Mouse (Mus musculus): ENCODE measurements around the gene Brca2. TPM values are rescaled to one million over a fixed set of nuclear protein-coding genes. Genes with fewer than 3 reads are reported as not detected.
A peak's percentile ranks its signal among the peaks of the same experiment; 100 is the strongest.
"Not testable (repeated sequence)": the region's sequence is repeated elsewhere in the genome, so short reads cannot be mapped to it uniquely, and the experiment has no call there.

The Brca2 gene
- 11.3 and 16.9 TPM in 2 replicates for polyA plus RNA-seq (2011; ENCODE audit: insufficient read length, low read depth, missing spikeins)

GRCm38 (mm10) chr5:150521937-150522866, at the start of gene Brca2:
TSS of gene Brca2 (plus strand) at chr5:150522630.
- H3K27ac ChIP-seq (ENCODE audit: insufficient read depth, low read length) = no peak within 1 kb of the TSS
- no peaks in the 10 kb centered on the region; the same call in 1 of the 2 replicates for H3K4me1 ChIP-seq (ENCODE audit: control insufficient read depth, insufficient read depth, low read length)
- peak; percentile 79 for TF ChIP-seq POLR2A (IDR thresholded peaks at IDR 0.05; ENCODE audit: low read depth, low read length)
- TF ChIP-seq CTCF (IDR thresholded peaks at IDR 0.05; ENCODE audit: borderline replicate concordance, insufficient read depth, low read length) = no peak
- peak within 1 kb of the TSS; percentile 78 for H3K4me3 ChIP-seq (ENCODE audit: insufficient read depth, low read length)

GRCm38 (mm10) chr5:150477364-150477763, 45.1 kb upstream of the Brca2 start:
- H3K4me3 ChIP-seq (ENCODE audit: insufficient read depth, low read length) = no peak overlapping the region
- TF ChIP-seq POLR2A (IDR thresholded peaks at IDR 0.05; ENCODE audit: low read depth, low read length) = no peak
- no peaks in the 10 kb centered on the region for H3K4me1 ChIP-seq (ENCODE audit: control insufficient read depth, insufficient read depth, low read length)
- no peak overlapping the region for H3K27ac ChIP-seq (ENCODE audit: insufficient read depth, low read length)

- H3K4me3 ChIP-seq (ENCODE audit: insufficient read depth, low read length) = no peak overlapping the region
- TF ChIP-seq CTCF (IDR thresholded peaks at IDR 0.05; ENCODE audit: borderline replicate concordance, insufficient read depth, low read length) (no peak), POLR2A (IDR thresholded peaks at IDR 0.05; ENCODE audit: low read depth, low read length) (no peak)
- no peak overlapping the region for H3K27ac ChIP-seq (ENCODE audit: insufficient read depth, low read length)
- no peaks in the 10 kb centered on the region for H3K4me1 ChIP-seq (ENCODE audit: control insufficient read depth, insufficient read depth, low read length)
These were observed 43.8 kb upstream of the Brca2 start for GRCm38 (mm10) chr5:150478612-150479011.

GRCm38 (mm10) chr5:150485198-150485597, 37.2 kb upstream of the Brca2 start:
- Histone ChIP-seq H3K4me3 (ENCODE audit: insufficient read depth, low read length) (no peak overlapping the region), H3K4me1 (ENCODE audit: control insufficient read depth, insufficient read depth, low read length) (no peaks in the 10 kb centered on the region), H3K27ac (ENCODE audit: insufficient read depth, low read length) (no peak overlapping the region)
- TF ChIP-seq POLR2A (IDR thresholded peaks at IDR 0.05; ENCODE audit: low read depth, low read length) (no peak), CTCF (IDR thresholded peaks at IDR 0.05; ENCODE audit: borderline replicate concordance, insufficient read depth, low read length) (no peak)

GRCm38 (mm10) chr5:150490285-150490684, 32.1 kb upstream of the Brca2 start:
- TF ChIP-seq CTCF (IDR thresholded peaks at IDR 0.05; ENCODE audit: borderline replicate concordance, insufficient read depth, low read length) (no peak), POLR2A (IDR thresholded peaks at IDR 0.05; ENCODE audit: low read depth, low read length) (no peak)
- no peak overlapping the region for H3K27ac ChIP-seq (ENCODE audit: insufficient read depth, low read length)
- no peak overlapping the region for H3K4me3 ChIP-seq (ENCODE audit: insufficient read depth, low read length)
- H3K4me1 ChIP-seq (ENCODE audit: control insufficient read depth, insufficient read depth, low read length) = no peaks in the 10 kb centered on the region

GRCm38 (mm10) chr5:150490821-150491220, 31.6 kb upstream of the Brca2 start:
- Histone ChIP-seq H3K4me3 (ENCODE audit: insufficient read depth, low read length) (no peak overlapping the region), H3K4me1 (ENCODE audit: control insufficient read depth, insufficient read depth, low read length) (no peaks in the 10 kb centered on the region), H3K27ac (ENCODE audit: insufficient read depth, low read length) (no peak overlapping the region)
- TF ChIP-seq CTCF (IDR thresholded peaks at IDR 0.05; ENCODE audit: borderline replicate concordance, insufficient read depth, low read length) = no peak
- no peak for TF ChIP-seq POLR2A (IDR thresholded peaks at IDR 0.05; ENCODE audit: low read depth, low read length)

GRCm38 (mm10) chr5:150491573-150492173, 30.8 kb upstream of the Brca2 start:
- not testable (repeated sequence) for H3K4me3 ChIP-seq (ENCODE audit: insufficient read depth, low read length); H3K4me1 ChIP-seq (ENCODE audit: control insufficient read depth, insufficient read depth, low read length); H3K27ac ChIP-seq (ENCODE audit: insufficient read depth, low read length)

GRCm38 (mm10) chr5:150495792-150496191, 26.6 kb upstream of the Brca2 start:
- TF ChIP-seq POLR2A (IDR thresholded peaks at IDR 0.05; ENCODE audit: low read depth, low read length) (no peak), CTCF (IDR thresholded peaks at IDR 0.05; ENCODE audit: borderline replicate concordance, insufficient read depth, low read length) (no peak)
- no peak overlapping the region for H3K4me3 ChIP-seq (ENCODE audit: insufficient read depth, low read length)
- no peak overlapping the region for H3K27ac ChIP-seq (ENCODE audit: insufficient read depth, low read length)
- H3K4me1 ChIP-seq (ENCODE audit: control insufficient read depth, insufficient read depth, low read length) = no peaks in the 10 kb centered on the region

GRCm38 (mm10) chr5:150510451-150511225, 11.8 kb upstream of the Brca2 start:
- no peak overlapping the region for H3K4me3 ChIP-seq (ENCODE audit: insufficient read depth, low read length)
- no peaks in the 10 kb centered on the region for H3K4me1 ChIP-seq (ENCODE audit: control insufficient read depth, insufficient read depth, low read length)
- no peak overlapping the region for H3K27ac ChIP-seq (ENCODE audit: insufficient read depth, low read length)
- TF ChIP-seq POLR2A (IDR thresholded peaks at IDR 0.05; ENCODE audit: low read depth, low read length) (no peak), CTCF (IDR thresholded peaks at IDR 0.05; ENCODE audit: borderline replicate concordance, insufficient read depth, low read length) (no peak)
